Mouse (Mus musculus) MEL (cell line): ENCODE measurements at regions not wholly inside any gene's neighbourhood (a gene's known extent, or its start where the extent isn't known, plus 50 kb on each side); places are given as distances from the start of the nearest gene placed in this dataset.

ENCODE experiments used
- CHD1 ChIP-seq: IDR thresholded peaks from 2 replicates; pipeline ENCODE4 v1.6.1; 2012; ENCODE audit warnings: low read depth, mild to moderate bottlenecking, inconsistent platforms, low read length, improper control_type of control experiment
- CTCF ChIP-seq, 3 experiments: IDR thresholded peaks in 2 of 3; conservative IDR thresholded peaks in 1 of 3; 2 replicates each; pipeline ENCODE4 v1.5.1; 2011 to 2012; ENCODE audit warnings: low read length in 3 of 3, low read depth in 2 of 3, mild to moderate bottlenecking in 2 of 3, improper control_type of control experiment in 1 of 3, inconsistent platforms in 1 of 3, mixed read lengths in 1 of 3, moderate library complexity in 1 of 3; ENCODE audit not compliant: control insufficient read depth in 1 of 3, insufficient read depth in 1 of 3, poor library complexity in 1 of 3, severe bottlenecking in 1 of 3
- ELF1 ChIP-seq: IDR thresholded peaks from 2 replicates; pipeline ENCODE4 v1.6.1; 2014; ENCODE audit warnings: low read depth, mild to moderate bottlenecking, inconsistent platforms, low read length, improper control_type of control experiment, moderate library complexity
- EP300 ChIP-seq, 2 experiments: IDR thresholded peaks; 2 replicates each; pipeline ENCODE4 v1.6.1; 2011; ENCODE audit warnings: improper control_type of control experiment in 2 of 2, low read length in 2 of 2, low read depth in 1 of 2, mild to moderate bottlenecking in 1 of 2
- HCFC1 ChIP-seq: IDR thresholded peaks from 2 replicates; pipeline ENCODE4 v1.6.1; 2012; ENCODE audit warnings: low read depth, mild to moderate bottlenecking, inconsistent platforms, low read length, improper control_type of control experiment, moderate library complexity
- MAFK ChIP-seq: IDR thresholded peaks from 2 replicates; pipeline ENCODE4 v1.6.1; 2011; ENCODE audit warnings: low read depth, mild to moderate bottlenecking, low read length, improper control_type of control experiment, borderline replicate concordance
- NRF1 ChIP-seq: IDR thresholded peaks from 2 replicates; pipeline ENCODE4 v1.6.1; 2014; ENCODE audit warnings: low read depth, mild to moderate bottlenecking, inconsistent platforms, low read length, improper control_type of control experiment, moderate library complexity; ENCODE audit not compliant: poor library complexity, insufficient read depth, severe bottlenecking
- POLR2A ChIP-seq, 2 experiments: IDR thresholded peaks; 2 replicates each; pipeline ENCODE4 v1.6.1; 2011 to 2012; ENCODE audit warnings: low read length in 2 of 2, mild to moderate bottlenecking in 2 of 2, control low read depth in 1 of 2, improper control_type of control experiment in 1 of 2, low read depth in 1 of 2, moderate library complexity in 1 of 2; ENCODE audit not compliant: control insufficient read depth in 1 of 2, insufficient read depth in 1 of 2, poor library complexity in 1 of 2
- POLR2AphosphoS2 ChIP-seq: IDR thresholded peaks from 2 replicates; pipeline ENCODE4 v1.6.1; 2011; ENCODE audit warnings: low read length, improper control_type of control experiment
- RCOR1 ChIP-seq: IDR thresholded peaks from 2 replicates; pipeline ENCODE4 v1.6.1; 2012; ENCODE audit warnings: low read depth, mild to moderate bottlenecking, inconsistent platforms, low read length, improper control_type of control experiment
- TAL1 ChIP-seq: IDR thresholded peaks from 2 replicates; pipeline ENCODE4 v1.6.1; 2012; ENCODE audit warnings: mild to moderate bottlenecking, inconsistent platforms, low read length, moderate library complexity, mixed read lengths
- TCF12 ChIP-seq: IDR thresholded peaks from 2 replicates; pipeline ENCODE4 v1.6.1; 2014; ENCODE audit warnings: low read depth, mild to moderate bottlenecking, inconsistent platforms, low read length, improper control_type of control experiment, moderate library complexity
- UBTF ChIP-seq: IDR thresholded peaks from 2 replicates; pipeline ENCODE4 v1.6.1; 2012; ENCODE audit warnings: low read depth, mild to moderate bottlenecking, inconsistent platforms, low read length, improper control_type of control experiment, moderate library complexity, borderline replicate concordance; ENCODE audit not compliant: insufficient read depth

GRCm38 (mm10) chr6:50044165-50044564 lies 65.9 kb upstream of the Mpp6 start:
- TF ChIP-seq UBTF: no peak
- no peak for TF ChIP-seq MAFK
- TF ChIP-seq EP300 (IDR thresholded peaks at IDR 0.05; ENCODE audit: low read depth in 1 of 2, low read length in 2 of 2): no peak
- TF ChIP-seq POLR2A (IDR thresholded peaks at IDR 0.05; ENCODE audit: control insufficient read depth in 1 of 2, insufficient read depth in 1 of 2, low read depth in 1 of 2, low read length in 2 of 2, poor library complexity in 1 of 2): no peak
- TF ChIP-seq TAL1: no peak
- no peak for TF ChIP-seq POLR2AphosphoS2
- no peak for TF ChIP-seq ELF1
- no peak for TF ChIP-seq TCF12
- no peak for TF ChIP-seq CHD1
- no peak for TF ChIP-seq HCFC1
- TF ChIP-seq CTCF (IDR thresholded peaks at IDR 0.05 in 2 of 3, conservative IDR thresholded peaks at IDR 0.05 in 1 of 3; ENCODE audit: control insufficient read depth in 1 of 3, insufficient read depth in 1 of 3, low read depth in 2 of 3, low read length in 3 of 3, poor library complexity in 1 of 3, severe bottlenecking in 1 of 3): no peak
- no peak for TF ChIP-seq NRF1
- TF ChIP-seq RCOR1: no peak
